Mouse (Mus musculus): ENCODE results near the gene Mmp19.

The Mmp19 gene

GRCm38 (mm10) chr10:128850339-128850738, 59.6 kb downstream of the Mmp19 start:
- no peak for ATAC-seq (ENCODE audit: low TSS enrichment)
